Mouse (Mus musculus): ENCODE measurements at regions not wholly inside any gene's neighbourhood (a gene's known extent, or its start where the extent isn't known, plus 50 kb on each side); places are given as distances from the start of the nearest gene placed in this dataset.

DNA sequence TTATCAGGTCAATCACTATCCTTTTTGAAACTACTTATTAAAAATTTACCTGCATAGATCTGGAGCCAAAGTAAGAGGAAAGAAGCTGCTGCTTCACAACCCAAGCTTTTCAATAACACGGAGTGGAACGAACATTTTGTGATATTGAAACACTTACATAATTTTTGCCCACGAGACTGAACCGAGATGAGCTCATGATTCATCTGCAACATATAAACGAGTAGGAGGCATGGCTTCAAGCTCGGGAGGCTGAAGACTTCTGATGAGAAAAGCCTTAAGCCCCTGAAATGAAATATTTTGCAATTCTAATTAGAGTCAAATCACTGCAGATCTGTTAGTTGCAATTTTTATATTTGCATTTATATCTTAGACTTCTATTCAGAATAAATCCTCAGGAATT lies 321.0 kb downstream of the Fam198b start:
- TF ChIP-seq GATA2 (IDR thresholded peaks at IDR 0.05; ENCODE audit: borderline replicate concordance, low read depth, low read length) (no peak), CTCF (IDR thresholded peaks at IDR 0.05; ENCODE audit: low read depth, low read length) (no peak), TAL1 (conservative IDR thresholded peaks at IDR 0.05; ENCODE audit: low read depth, low read length) (no peak), GATA1 (IDR thresholded peaks at IDR 0.05; ENCODE audit: borderline replicate concordance, low read length) (no peak), POLR2AphosphoS5 (IDR thresholded peaks at IDR 0.05; ENCODE audit: insufficient replicate concordance, low read depth, low read length) (no peak)

Measured in G1E (cell line).